Mouse (Mus musculus) CH12.LX (cell line): ENCODE results near the gene Srgap2. TPM values are rescaled to one million over a fixed set of nuclear protein-coding genes. Genes with fewer than 3 reads are reported as not detected.

Experiments used
- DNase-seq: peaks from one replicate; pipeline ENCODE4 v3.0.0-alpha.2; 2013; ENCODE audit errors: extremely low read depth
- H3K27ac ChIP-seq: 2 replicates; pipeline ENCODE4 v1.5.1; 2012; ENCODE audit warnings: low read depth, mild to moderate bottlenecking, control low read depth, moderate library complexity; ENCODE audit not compliant: insufficient read depth
- H3K27me3 ChIP-seq: replicated peaks from 2 replicates; pipeline ENCODE3; 2012; ENCODE audit warnings: inconsistent platforms
- H3K36me3 ChIP-seq, 2 experiments: replicated peaks in 1 of 2; 2 replicates each; pipeline versions ENCODE3 to v1.6.1; 2012; ENCODE audit warnings: inconsistent platforms in 1 of 2, low read length in 1 of 2, mild to moderate bottlenecking in 1 of 2, mixed read lengths in 1 of 2, moderate library complexity in 1 of 2; ENCODE audit not compliant: control insufficient read depth in 1 of 2, insufficient read depth in 1 of 2
- H3K4me1 ChIP-seq, 2 experiments: 2 replicates each; pipeline ENCODE4 v1.6.1; 2012; ENCODE audit warnings: inconsistent platforms in 1 of 2, moderate library complexity in 1 of 2; ENCODE audit not compliant: insufficient read depth in 2 of 2, control insufficient read depth in 1 of 2
- H3K4me2 ChIP-seq: 2 replicates; pipeline ENCODE4 v1.6.1; 2012; ENCODE audit warnings: low read depth, mild to moderate bottlenecking, control low read depth; ENCODE audit not compliant: poor library complexity, insufficient read depth, severe bottlenecking
- H3K4me3 ChIP-seq, 3 experiments: fragments of 150-350 bp in 1 of 3; sonication (generic) in 1 of 3; replicated peaks in 1 of 3; 2 replicates each; pipeline versions ENCODE3 to v1.5.1; 2011 to 2012; ENCODE audit warnings: low read depth in 2 of 3, low read length in 2 of 3, mild to moderate bottlenecking in 2 of 3, moderate library complexity in 2 of 3, control low read depth in 1 of 3, improper control_type of control experiment in 1 of 3, inconsistent platforms in 1 of 3, mixed read lengths in 1 of 3; ENCODE audit not compliant: poor library complexity in 1 of 3
- H3K79me2 ChIP-seq: replicated peaks from 2 replicates; pipeline ENCODE4 v1.6.1; 2012; ENCODE audit warnings: mild to moderate bottlenecking, moderate library complexity; ENCODE audit not compliant: control insufficient read depth, poor library complexity, insufficient read depth, severe bottlenecking; ENCODE audit errors: extremely low read depth
- H3K9ac ChIP-seq: 2 replicates; pipeline ENCODE4 v1.6.1; 2012; ENCODE audit warnings: low read depth, mild to moderate bottlenecking, control low read depth, moderate library complexity; ENCODE audit not compliant: insufficient read depth
- H3K9me3 ChIP-seq: replicated peaks from 2 replicates; pipeline ENCODE3; 2012; ENCODE audit warnings: low read length, inconsistent platforms, mixed read lengths
- CHD1 ChIP-seq: IDR thresholded peaks from 2 replicates; pipeline ENCODE4 v1.6.1; 2012; ENCODE audit warnings: low read depth, low read length, improper control_type of control experiment, inconsistent platforms
- CHD2 ChIP-seq: IDR thresholded peaks from 2 replicates; pipeline ENCODE4 v1.6.1; 2011; ENCODE audit warnings: low read length, improper control_type of control experiment
- CTCF ChIP-seq, 2 experiments: IDR thresholded peaks in 1 of 2; conservative IDR thresholded peaks in 1 of 2; 2 replicates each; pipeline ENCODE4 v1.5.1; 2011 to 2012; ENCODE audit warnings: low read depth in 2 of 2, low read length in 2 of 2, improper control_type of control experiment in 1 of 2, inconsistent platforms in 1 of 2, mild to moderate bottlenecking in 1 of 2, moderate library complexity in 1 of 2
- E2F4 ChIP-seq: IDR thresholded peaks from 2 replicates; pipeline ENCODE4 v1.6.1; 2011; ENCODE audit warnings: low read depth, low read length, improper control_type of control experiment; ENCODE audit not compliant: insufficient replicate concordance
- ELF1 ChIP-seq: IDR thresholded peaks from 2 replicates; pipeline ENCODE4 v1.6.1; 2014; ENCODE audit warnings: low read depth, mild to moderate bottlenecking, inconsistent platforms, low read length, improper control_type of control experiment
- GABPA ChIP-seq: IDR thresholded peaks from 2 replicates; pipeline ENCODE4 v1.6.1; 2012; ENCODE audit warnings: low read depth, low read length, improper control_type of control experiment, inconsistent platforms; ENCODE audit not compliant: insufficient replicate concordance
- IRF4 ChIP-seq: IDR thresholded peaks from 2 replicates; pipeline ENCODE4 v1.6.1; 2014; ENCODE audit warnings: low read depth, mild to moderate bottlenecking, inconsistent platforms, low read length, improper control_type of control experiment
- KAT2A ChIP-seq: IDR thresholded peaks from 2 replicates; pipeline ENCODE4 v1.6.1; 2012; ENCODE audit warnings: low read length, improper control_type of control experiment, inconsistent platforms; ENCODE audit not compliant: insufficient replicate concordance
- MAFK ChIP-seq: IDR thresholded peaks from 2 replicates; pipeline ENCODE4 v1.6.1; 2011; ENCODE audit warnings: low read length, improper control_type of control experiment; ENCODE audit not compliant: insufficient replicate concordance
- MAX ChIP-seq: IDR thresholded peaks from 2 replicates; pipeline ENCODE4 v1.6.1; 2011; ENCODE audit warnings: low read length, improper control_type of control experiment
- MAZ ChIP-seq: IDR thresholded peaks from 2 replicates; pipeline ENCODE4 v1.6.1; 2012; ENCODE audit warnings: low read depth, mild to moderate bottlenecking, inconsistent platforms, low read length, improper control_type of control experiment, moderate library complexity
- MEF2A ChIP-seq: IDR thresholded peaks from 2 replicates; pipeline ENCODE4 v1.6.1; 2014; ENCODE audit warnings: low read depth, mild to moderate bottlenecking, inconsistent platforms, low read length, improper control_type of control experiment, borderline replicate concordance
- RCOR1 ChIP-seq: conservative IDR thresholded peaks from 2 replicates; pipeline ENCODE4 v1.6.1; 2012; ENCODE audit warnings: low read depth, mild to moderate bottlenecking, inconsistent platforms, low read length, improper control_type of control experiment
- SIN3A ChIP-seq: IDR thresholded peaks from 2 replicates; pipeline ENCODE4 v1.6.1; 2012; ENCODE audit warnings: low read length, improper control_type of control experiment, inconsistent platforms
- SMC3 ChIP-seq: IDR thresholded peaks from 2 replicates; pipeline ENCODE4 v1.6.1; 2011; ENCODE audit warnings: low read depth, low read length, improper control_type of control experiment
- TBP ChIP-seq: conservative IDR thresholded peaks from 2 replicates; pipeline ENCODE4 v1.6.1; 2011; ENCODE audit warnings: low read depth, low read length, improper control_type of control experiment
- TCF12 ChIP-seq: IDR thresholded peaks from 2 replicates; pipeline ENCODE4 v1.6.1; 2014; ENCODE audit warnings: low read depth, mild to moderate bottlenecking, inconsistent platforms, low read length, improper control_type of control experiment
- UBTF ChIP-seq: IDR thresholded peaks from 2 replicates; pipeline ENCODE4 v1.6.1; 2012; ENCODE audit warnings: low read depth, mild to moderate bottlenecking, inconsistent platforms, low read length, improper control_type of control experiment, moderate library complexity
- ZC3H11A ChIP-seq: IDR thresholded peaks from 2 replicates; pipeline ENCODE4 v1.6.1; 2012; ENCODE audit warnings: low read depth, mild to moderate bottlenecking, inconsistent platforms, low read length, improper control_type of control experiment
- ZNF384 ChIP-seq: IDR thresholded peaks from 2 replicates; pipeline ENCODE4 v1.6.1; 2012; ENCODE audit warnings: low read depth, low read length, improper control_type of control experiment, inconsistent platforms
- dilution Hi-C: fragments of 300-500 bp; cut with MboI; formaldehyde crosslinking; loops from 2 replicates; pipeline ENCODE4 v1.14.3; 2020; ENCODE audit warnings: low sequenced_read_pairs; ENCODE audit not compliant: extremely low pct_unique_long_range_greater_than_20kb, extremely low pct_ligation_motif_present
- in situ Hi-C: fragments of 300-500 bp; cut with MboI; formaldehyde crosslinking; loops from 3 replicates; pipeline ENCODE4 v1.14.3; 2019; ENCODE audit warnings: low sequenced_read_pairs, low pct_ligation_motif_present, low pct_unique_long_range_greater_than_20kb, mixed read lengths
- polyA plus RNA-seq: library from polyadenylated mRNA; unstranded; fragments of >175 nt; gene quantifications from 2 replicates; pipeline ENCODE4 v1.2.1, GENCODE M21; 2012; ENCODE audit warnings: low read depth; ENCODE audit not compliant: insufficient read length
- total RNA-seq, 2 experiments: library from RNA; depleted of rRNA; stranded (reverse); fragments of 300-350 nt in 1 of 2; fragments of >200 nt in 1 of 2; gene quantifications; 2 replicates each; pipeline ENCODE4 v1.2.3; 2012 to 2014

Gene Srgap2
- total and polyA plus RNA-seq, 3 experiments, result 9.7 to 28.1 (median 26.8) TPM

- Histone ChIP-seq H3K27ac (no peak overlapping the region), H3K4me1 (peaks cover 0 to 19% of the 10 kb centered on the region in 2 experiments; a peak in 2 of 4 replicates), H3K4me3 (no peak overlapping the region), H3K27me3 (no peaks in the 10 kb centered on the region), H3K36me3 (peaks cover 13 to 55% of the 10 kb centered on the region in 2 experiments), H3K4me2 (no peak overlapping the region), H3K9me3 (no peaks in the 10 kb centered on the region), H3K79me2 (no peaks in the 10 kb centered on the region), H3K9ac (no peak overlapping the region)
- TF ChIP-seq IRF4, result no peak
- no peak for TF ChIP-seq GABPA
- TF ChIP-seq MEF2A, result no peak
- no peak for TF ChIP-seq MAZ
- no peak for TF ChIP-seq MAX
- no peak for TF ChIP-seq CHD1
- TF ChIP-seq SIN3A, result no peak
- TF ChIP-seq SMC3, result no peak
- TF ChIP-seq ZNF384, result no peak
- TF ChIP-seq ELF1, result no peak
- no peak for TF ChIP-seq CTCF (conservative IDR thresholded peaks at IDR 0.05 in 1 of 2, IDR thresholded peaks at IDR 0.05 in 1 of 2; ENCODE audit: low read depth in 2 of 2, low read length in 2 of 2)
- no peak for TF ChIP-seq MAFK
- TF ChIP-seq RCOR1, result no peak
- TF ChIP-seq E2F4, result no peak
- no peak for DNase-seq
- in situ Hi-C loops (no loop called here), dilution Hi-C loops (no loop called here)
These were observed 14.3 kb upstream of the Srgap2 start for GRCm38 (mm10) chr1:131541431-131541830.

- H3K27ac ChIP-seq, result no peak overlapping the region
- peaks cover 0 to 19% of the 10 kb centered on the region in 2 experiments; a peak in 2 of 4 replicates for H3K4me1 ChIP-seq
- DNase-seq, result no peak
- H3K79me2 ChIP-seq, result no peaks in the 10 kb centered on the region
- in situ Hi-C loops, result no loop called here
- H3K36me3 ChIP-seq, result peaks cover 13 to 61% of the 10 kb centered on the region in 2 experiments
- TF ChIP-seq CHD2, result no peak
- TF ChIP-seq ELF1, result no peak
- TF ChIP-seq MAFK, result no peak
- TF ChIP-seq ZC3H11A, result no peak
- no peak for TF ChIP-seq GABPA
- no peak for TF ChIP-seq KAT2A
- TF ChIP-seq UBTF, result no peak
- no peak for TF ChIP-seq TCF12
- TF ChIP-seq MAZ, result no peak
- no peak for TF ChIP-seq E2F4
- TF ChIP-seq SMC3, result no peak
- no peak for TF ChIP-seq TBP
- TF ChIP-seq MAX, result no peak
- no peak overlapping the region for H3K4me2 ChIP-seq
- dilution Hi-C loops, result no loop called here
- no peak overlapping the region for H3K9ac ChIP-seq
- H3K4me3 ChIP-seq, result no peak overlapping the region
- H3K27me3 ChIP-seq, result no peaks in the 10 kb centered on the region
- H3K9me3 ChIP-seq, result no peaks in the 10 kb centered on the region
These were observed 13.6 kb upstream of the Srgap2 start for GRCm38 (mm10) chr1:131540795-131541194.
